Mouse (Mus musculus) megakaryocyte, embryonic 14.5 days (primary cell): ENCODE measurements at regions not wholly inside any gene's neighbourhood (a gene's known extent, or its start where the extent isn't known, plus 50 kb on each side); places are given as distances from the start of the nearest gene placed in this dataset.

Experiments
- FLI1 ChIP-seq: IDR thresholded peaks from 2 replicates; pipeline ENCODE4 v1.6.1; 2012; ENCODE audit warnings: low read length, inconsistent platforms, mixed read lengths
- GATA1 ChIP-seq: IDR thresholded peaks from 3 replicates; pipeline ENCODE4 v1.6.1; 2012; ENCODE audit warnings: mixed read lengths, low read length, inconsistent platforms, borderline replicate concordance

GRCm38 (mm10) chr13:52254185-52254584 is 276.9 kb downstream of the Diras2 start:
- TF ChIP-seq GATA1 (no peak), FLI1 (no peak)
